Mouse (Mus musculus): ENCODE results near the gene Dpy30.
A peak's percentile ranks its signal among the peaks of the same experiment; 100 is the strongest.

DNA sequence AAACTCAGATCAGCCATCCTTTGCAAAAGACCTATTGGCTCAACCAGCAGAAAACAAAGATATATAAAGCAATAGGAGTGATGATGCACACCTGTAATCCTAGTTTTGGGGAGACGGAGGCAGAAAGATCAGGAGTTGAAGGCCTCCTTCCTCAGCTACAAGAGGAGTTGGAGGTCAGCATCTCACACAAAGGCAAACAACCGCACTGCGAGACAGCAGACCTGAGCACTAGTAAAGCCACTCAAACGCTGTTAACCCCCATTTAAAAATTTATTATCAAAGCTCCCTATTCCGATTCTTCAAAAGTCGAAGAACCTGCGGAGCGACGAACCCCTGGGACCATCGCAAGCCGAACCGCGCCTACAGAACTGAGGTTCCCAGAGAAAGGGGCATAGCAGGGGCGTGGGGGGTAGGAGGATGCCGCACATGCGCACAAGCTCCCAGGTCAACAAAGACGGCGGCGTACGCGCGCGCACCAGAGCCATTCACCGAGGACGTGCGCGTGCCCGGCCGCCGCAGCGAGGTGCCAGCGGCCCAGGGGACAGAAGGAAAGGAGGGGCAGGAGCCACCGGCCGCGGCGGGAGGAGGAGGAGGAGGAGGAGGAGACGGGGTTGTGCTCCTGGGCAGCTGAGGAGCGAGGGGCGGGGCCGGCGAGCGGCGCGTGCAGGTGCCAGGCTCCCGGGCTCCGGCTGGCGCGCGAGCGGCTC lies 14.6 kb upstream of the Dpy30 start:
- TF ChIP-seq POLR2A (IDR thresholded peaks at IDR 0.05; ENCODE audit: low read depth, low read length) (peak; percentile 61), CTCF (IDR thresholded peaks at IDR 0.05; ENCODE audit: extremely low read depth, insufficient read length, insufficient replicate concordance, low read depth, low read length) (0 out of 2 replicates have a peak, but pooled peaks have one; percentile 10)

Measured in small intestine, adult 2 months (tissue).